Mouse (Mus musculus): ENCODE measurements around the gene Palm2.

DNA sequence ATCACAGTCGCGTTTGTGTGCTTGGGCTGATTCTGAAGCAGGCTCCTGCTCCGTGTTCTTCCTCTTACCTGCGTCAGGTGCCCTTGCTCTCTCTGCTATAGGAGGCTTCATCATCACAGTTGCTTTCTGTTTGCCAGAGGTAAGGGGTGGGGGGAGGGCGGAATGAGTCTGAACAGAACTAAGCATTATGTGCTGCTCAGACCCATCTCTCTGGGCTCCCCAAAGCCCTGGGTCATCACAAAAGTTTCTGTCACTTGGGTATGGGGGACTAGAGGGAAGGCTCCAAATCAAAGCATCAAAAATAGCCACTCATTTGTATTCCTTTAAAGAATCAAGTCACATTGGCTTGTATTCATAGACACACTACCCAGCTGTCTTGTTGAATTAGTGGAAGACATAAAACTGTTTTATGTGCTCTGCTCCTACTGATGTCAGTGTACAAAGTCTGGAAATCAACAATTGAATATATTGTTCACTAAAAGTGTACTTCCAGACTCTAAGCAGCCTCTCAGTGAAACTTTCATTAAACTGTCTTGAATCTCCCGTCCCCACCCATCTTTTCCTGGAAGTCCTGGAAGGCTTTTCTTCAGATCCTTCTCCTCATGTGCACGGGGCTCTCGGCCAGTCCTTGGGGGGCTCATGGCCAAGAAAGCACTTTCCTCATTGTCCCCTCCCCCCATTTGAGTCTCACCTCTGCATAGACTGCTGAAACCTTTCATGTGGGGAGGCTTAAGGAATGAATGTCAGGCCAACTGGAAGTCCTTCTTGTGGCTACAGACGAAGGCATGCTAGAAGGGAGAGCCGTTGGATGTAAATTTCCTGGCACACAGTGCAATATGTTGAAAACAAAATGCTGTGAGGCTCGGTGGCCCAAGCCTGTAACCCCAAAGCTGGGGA is 269.8 kb downstream of the Palm2 start:
- no peak for TF ChIP-seq CTCF (IDR thresholded peaks at IDR 0.05; ENCODE audit: low read depth)
- no peak for TF ChIP-seq EP300 (IDR thresholded peaks at IDR 0.05; ENCODE audit: low read depth)

Data from liver, postnatal 0 days (tissue).